Mouse (Mus musculus) lung, embryonic 14.5 days (tissue): Measurements from ENCODE around the gene Hpcal1. TPM values are rescaled to one million over a fixed set of nuclear protein-coding genes. Genes with fewer than 3 reads are reported as not detected.

Source experiments
- ATAC-seq: fragments of 200-750 bp; cut with Nextera tagmentation; 2 replicates; pipeline ENCODE4 v1.8.0; 2017; ENCODE audit warnings: mild to moderate bottlenecking, moderate TSS enrichment, moderate library complexity; ENCODE audit not compliant: insufficient read depth
- DNase-seq: peaks from one replicate; pipeline ENCODE4 v3.0.0-alpha.2; 2015
- H3K27ac ChIP-seq: fragments of 300-500 bp; sonication (generic); 2 replicates; pipeline ENCODE4 v1.5.1; 2014; ENCODE audit warnings: low read depth, mild to moderate bottlenecking, moderate library complexity
- H3K27me3 ChIP-seq: fragments of 300-500 bp; sonication (generic); 2 replicates; pipeline ENCODE4 v1.6.1; 2014; ENCODE audit warnings: low read length, control low read depth; ENCODE audit not compliant: insufficient read depth
- H3K36me3 ChIP-seq: fragments of 300-500 bp; sonication (generic); 2 replicates; pipeline ENCODE4 v1.6.1; 2014; ENCODE audit warnings: control low read depth; ENCODE audit not compliant: insufficient read depth
- H3K4me1 ChIP-seq: fragments of 300-500 bp; sonication (generic); 2 replicates; pipeline ENCODE4 v1.6.1; 2014; ENCODE audit warnings: antibody characterized with exemption, control low read depth; ENCODE audit not compliant: insufficient read depth
- H3K4me2 ChIP-seq: fragments of 300-500 bp; sonication (generic); 2 replicates; pipeline ENCODE4 v1.6.1; 2014; ENCODE audit warnings: mild to moderate bottlenecking
- H3K4me3 ChIP-seq: fragments of 300-500 bp; sonication (generic); 2 replicates; pipeline ENCODE4 v1.5.1; 2014; ENCODE audit warnings: low read depth, low read length
- H3K9ac ChIP-seq: fragments of 300-500 bp; sonication (generic); 2 replicates; pipeline ENCODE4 v1.6.1; 2014
- H3K9me3 ChIP-seq: fragments of 300-500 bp; sonication (generic); 2 replicates; pipeline ENCODE4 v1.6.1; 2016; ENCODE audit warnings: low read depth, low read length, control low read depth
- CTCF ChIP-seq: IDR thresholded peaks from 2 replicates; pipeline ENCODE4 v1.5.1; 2016; ENCODE audit warnings: antibody characterized with exemption, low read depth
- WGBS: fragments of 180-500 bp; shearing (Covaris S2); extraction: QIAGEN DNeasy Blood & Tissue Kit; methylation state at CpG from one replicate; pipeline ENCODE4 v1.1.7; 2014; 5-methylcytosine and 5-hydroxymethylcytosine counted together
- polyA plus RNA-seq: library from polyadenylated mRNA; unstranded; fragments of >200 nt; fragmentation: Nextera tagmentation; extraction: Ambion mirVana; gene quantifications from 2 replicates; pipeline ENCODE4 v1.2.1, GENCODE M21; 2014

The Hpcal1 gene
- polyA plus RNA-seq, 1 experiment from 2014 or later: 52.4 TPM

DNA sequence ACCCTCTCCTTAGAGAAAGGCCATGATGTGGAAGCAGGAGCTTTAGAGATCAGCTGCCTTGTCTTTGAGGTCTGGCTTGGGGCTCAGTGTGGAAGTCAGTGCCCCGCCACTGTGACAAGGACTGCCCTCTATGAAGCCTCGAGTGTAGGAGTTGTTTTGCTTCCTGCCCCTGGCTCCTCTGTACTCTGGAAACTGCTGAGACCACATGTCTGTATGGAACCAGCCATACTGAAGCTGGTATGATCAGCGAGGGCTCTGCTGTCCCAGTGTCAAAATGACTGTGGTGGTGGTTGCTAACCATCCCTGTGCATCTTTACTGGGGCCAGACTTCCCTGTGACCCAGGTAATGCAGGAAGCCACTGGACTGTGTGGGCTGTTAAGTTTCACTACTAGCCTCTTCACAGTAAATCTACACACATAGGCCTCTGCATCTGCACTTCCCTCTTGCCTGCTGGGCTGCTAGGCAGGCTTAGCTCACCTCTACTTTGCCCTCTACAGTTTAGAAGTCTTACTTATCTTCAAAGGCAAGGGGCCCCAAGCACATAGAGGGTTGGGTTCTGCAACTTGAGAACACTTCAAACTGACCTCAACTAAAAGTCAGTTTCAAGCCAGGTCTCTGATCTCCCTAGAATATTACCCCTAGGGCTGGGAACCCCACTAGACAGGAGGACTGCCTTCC, 33.9 kb downstream of the Hpcal1 start:
- ATAC-seq (no peak), DNase-seq (peak; percentile 23)
- no peaks in the 10 kb centered on the region for H3K27me3 ChIP-seq
- H3K9me3 ChIP-seq: no peaks in the 10 kb centered on the region
- no peak overlapping the region for H3K9ac ChIP-seq
- 47% methylated on average over 3 of the region's 3 CpGs for WGBS
- TF ChIP-seq CTCF: no peak
- H3K36me3 ChIP-seq: no peaks in the 10 kb centered on the region
- H3K4me1 ChIP-seq: peaks cover 38% of the 10 kb centered on the region
- no peak overlapping the region for H3K4me2 ChIP-seq
- no peak overlapping the region for H3K4me3 ChIP-seq
- H3K27ac ChIP-seq: peak overlapping the region; percentile 75

DNA sequence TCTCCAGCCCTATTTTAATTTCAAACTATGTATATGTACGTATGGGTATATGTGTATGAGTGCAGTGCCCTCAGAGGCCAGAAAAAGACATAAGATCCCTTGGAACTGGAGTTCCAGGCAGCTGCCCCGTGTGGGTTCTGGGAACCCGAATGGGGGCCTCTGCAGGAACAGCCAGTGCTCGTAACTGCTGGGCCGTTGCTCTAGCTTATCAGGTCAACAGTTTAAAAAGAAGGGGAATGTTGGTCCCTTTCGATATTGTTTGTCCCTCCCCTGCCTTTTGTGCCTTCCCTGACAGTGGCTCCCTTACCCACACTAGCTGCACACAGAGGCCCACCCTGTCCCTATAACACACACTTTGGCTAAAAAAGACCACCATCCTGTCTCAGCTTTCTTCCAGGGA, 34.9 kb downstream of the Hpcal1 start:
- Histone ChIP-seq H3K9ac (no peak overlapping the region), H3K9me3 (no peaks in the 10 kb centered on the region), H3K4me2 (no peak overlapping the region), H3K36me3 (no peaks in the 10 kb centered on the region), H3K27ac (peak overlapping the region; percentile 12; the same call in 1 of the 2 replicates), H3K4me3 (no peak overlapping the region), H3K4me1 (peaks cover 38% of the 10 kb centered on the region), H3K27me3 (no peaks in the 10 kb centered on the region)
- no peak for TF ChIP-seq CTCF
- DNase-seq (no peak), ATAC-seq (no peak)
- WGBS: 50% methylated on average over 6 of the region's 6 CpGs

DNA sequence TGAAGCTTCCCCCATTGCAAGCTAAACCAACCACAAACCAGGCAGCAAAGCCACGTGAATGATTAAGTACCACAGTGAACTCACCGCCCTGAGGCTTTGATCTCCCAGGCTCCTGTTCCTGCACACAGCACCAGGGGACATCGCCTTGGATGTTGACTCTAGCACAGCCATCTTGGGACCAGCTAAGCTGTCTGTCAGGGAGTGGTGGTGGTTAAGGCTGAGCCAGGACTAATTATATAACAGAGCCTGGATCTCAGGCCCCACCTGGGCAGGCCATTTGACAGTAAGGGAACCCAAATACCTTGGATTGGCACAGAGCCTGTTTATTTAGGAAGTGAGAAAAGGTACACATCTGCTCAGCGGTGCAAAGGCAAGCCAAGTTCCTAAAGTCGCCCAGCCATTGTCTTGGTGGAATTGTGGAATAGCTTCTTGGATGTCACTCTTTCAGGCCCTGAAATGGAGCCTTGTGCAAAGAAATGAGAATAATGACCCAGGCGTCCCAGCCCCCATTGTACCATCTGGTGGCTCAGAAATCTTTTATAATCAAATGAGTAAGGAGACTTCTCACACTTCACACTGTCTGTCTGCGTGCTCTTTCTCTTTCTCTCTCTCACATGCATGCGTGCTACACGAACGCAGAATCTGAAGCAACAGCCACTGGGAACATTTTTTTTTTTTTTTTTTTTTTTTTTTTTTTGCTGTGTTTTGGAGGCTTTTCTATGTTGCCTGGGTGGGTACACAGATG, 36.1 kb downstream of the Hpcal1 start:
- TF ChIP-seq CTCF: no peak
- no peak overlapping the region for H3K4me2 ChIP-seq
- no peak overlapping the region for H3K4me3 ChIP-seq
- no peaks in the 10 kb centered on the region for H3K9me3 ChIP-seq
- H3K27me3 ChIP-seq: no peaks in the 10 kb centered on the region
- H3K9ac ChIP-seq: no peak overlapping the region
- ATAC-seq (no peak; the same call in 1 of the 2 replicates), DNase-seq (peak; percentile 18)
- WGBS: 56% methylated on average over 10 of the region's 10 CpGs
- H3K36me3 ChIP-seq: no peaks in the 10 kb centered on the region
- H3K27ac ChIP-seq: peak overlapping the region; percentile 50; the same call in 1 of the 2 replicates
- H3K4me1 ChIP-seq: peaks cover 38% of the 10 kb centered on the region

- Histone ChIP-seq H3K9me3 (no peaks in the 10 kb centered on the region), H3K36me3 (no peaks in the 10 kb centered on the region), H3K27me3 (no peaks in the 10 kb centered on the region), H3K4me2 (0 out of 2 replicates have a peak overlapping the region, but pooled peaks have one; percentile 15), H3K9ac (no peak overlapping the region; the same call in 1 of the 2 replicates), H3K4me1 (peaks cover 41% of the 10 kb centered on the region), H3K4me3 (no peak overlapping the region), H3K27ac (peak overlapping the region; percentile 43; the same call in 1 of the 2 replicates)
- ATAC-seq (no peak), DNase-seq (peak; percentile 26)
- 34% methylated on average over 13 of the region's 13 CpGs for WGBS
- TF ChIP-seq CTCF: no peak
Observed at GRCm38 (mm10) chr12:17727676-17728339, 37.2 kb downstream of the Hpcal1 start.

GRCm38 (mm10) chr12:17729211-17729900, 38.7 kb downstream of the Hpcal1 start:
- Histone ChIP-seq H3K27ac (peak overlapping the region; percentile 73), H3K4me1 (peaks cover 47% of the 10 kb centered on the region), H3K27me3 (no peaks in the 10 kb centered on the region), H3K4me2 (no peak overlapping the region), H3K4me3 (no peak overlapping the region), H3K9ac (no peak overlapping the region), H3K36me3 (no peaks in the 10 kb centered on the region), H3K9me3 (no peaks in the 10 kb centered on the region)
- TF ChIP-seq CTCF: no peak
- ATAC-seq: no peak
- DNase-seq: peak; percentile 84
- WGBS: 70% methylated on average over 13 of the region's 13 CpGs

DNA sequence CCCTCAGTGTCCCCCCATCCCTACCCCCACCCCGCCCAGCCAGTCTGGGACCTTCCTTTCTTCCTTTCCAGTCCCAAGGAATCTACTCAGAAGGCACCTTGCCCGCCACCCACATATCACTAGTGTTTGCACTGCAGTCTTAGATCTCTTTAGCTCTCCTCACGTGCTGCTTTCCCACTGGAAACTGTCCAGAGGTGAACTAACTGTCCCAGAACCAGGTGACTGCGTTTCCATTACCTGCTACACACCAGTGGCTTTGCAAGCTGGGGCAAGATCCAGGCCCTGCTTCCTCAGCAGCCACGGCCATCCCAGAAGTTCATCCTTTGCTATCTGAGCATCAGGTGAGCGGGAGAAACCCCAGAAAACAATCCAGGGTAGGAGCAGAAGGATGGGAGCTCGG, 41.4 kb downstream of the Hpcal1 start:
- H3K9me3 ChIP-seq: no peaks in the 10 kb centered on the region
- peak overlapping the region; percentile 92 for H3K27ac ChIP-seq
- ATAC-seq (no peak), DNase-seq (peak; percentile 20)
- H3K36me3 ChIP-seq: no peaks in the 10 kb centered on the region
- H3K9ac ChIP-seq: no peak overlapping the region
- no peak overlapping the region for H3K4me3 ChIP-seq
- peak overlapping the region; percentile 15 for H3K4me2 ChIP-seq
- no peak for TF ChIP-seq CTCF
- H3K4me1 ChIP-seq: peaks cover 34% of the 10 kb centered on the region
- 63% methylated on average over 7 of the region's 7 CpGs for WGBS
- H3K27me3 ChIP-seq: no peaks in the 10 kb centered on the region
